Mouse (Mus musculus): Measurements from ENCODE around the gene Maff.

GRCm38 (mm10) chr15:79378608-79379007, 32.2 kb downstream of the Maff start:
- TF ChIP-seq EP300 (IDR thresholded peaks at IDR 0.05; ENCODE audit: low read depth), result no peak
- TF ChIP-seq CTCF (IDR thresholded peaks at IDR 0.05; ENCODE audit: low read depth), result no peak
